Mouse (Mus musculus) myocyte (in vitro differentiated cells): ENCODE measurements around the gene Abca1.

Source experiments
- MAX ChIP-seq: IDR thresholded peaks from one replicate; pipeline ENCODE4 v1.6.1; 2011; ENCODE audit warnings: low read depth, mild to moderate bottlenecking, control low read depth
- MYOG ChIP-seq, 3 experiments: IDR thresholded peaks; one replicate each; pipeline ENCODE4 v1.6.1; 2011; ENCODE audit warnings: control low read depth in 2 of 3, low read depth in 2 of 3, mild to moderate bottlenecking in 2 of 3; ENCODE audit not compliant: insufficient read length in 2 of 3, control insufficient read depth in 1 of 3, insufficient read depth in 1 of 3
- POLR2A ChIP-seq: IDR thresholded peaks from one replicate; pipeline ENCODE4 v1.6.1; 2011; ENCODE audit warnings: low read depth, mild to moderate bottlenecking, control low read depth, moderate library complexity; ENCODE audit not compliant: insufficient read length
- POLR2AphosphoS2 ChIP-seq: IDR thresholded peaks from one replicate; pipeline ENCODE4 v1.6.1; 2011; ENCODE audit warnings: low read depth, control low read depth; ENCODE audit not compliant: insufficient read length
- REST ChIP-seq: IDR thresholded peaks from one replicate; pipeline ENCODE4 v1.6.1; 2011; ENCODE audit warnings: mild to moderate bottlenecking, control low read depth, moderate library complexity; ENCODE audit not compliant: insufficient read depth, insufficient read length
- USF1 ChIP-seq: IDR thresholded peaks from one replicate; pipeline ENCODE4 v1.6.1; 2011; ENCODE audit warnings: low read depth, mild to moderate bottlenecking, control low read depth, moderate library complexity

GRCm38 (mm10) chr4:53130622-53131517 is 28.8 kb downstream of the Abca1 start:
- TF ChIP-seq MYOG (IDR thresholded peaks at IDR 0.05; ENCODE audit: control insufficient read depth in 1 of 3, insufficient read depth in 1 of 3, insufficient read length in 2 of 3, low read depth in 2 of 3) (no peak), USF1 (no peak), MAX (no peak), POLR2A (no peak), POLR2AphosphoS2 (no peak), REST (no peak)
